Mouse (Mus musculus) midbrain, embryonic 10.5 days (tissue): ENCODE data around the gene Tanc1. TPM values are rescaled to one million over a fixed set of nuclear protein-coding genes. Genes with fewer than 3 reads are reported as not detected.

Experiments
- DNase-seq: peaks from one replicate; pipeline ENCODE4 v3.0.0-alpha.2; 2017; ENCODE audit warnings: low spot score
- H3K27ac ChIP-seq: fragments of 300-500 bp; sonication (generic); replicated peaks from 2 replicates; pipeline ENCODE4 v1.5.1; 2016; ENCODE audit warnings: mild to moderate bottlenecking
- H3K27me3 ChIP-seq: fragments of 300-500 bp; sonication (generic); 2 replicates; pipeline ENCODE4 v1.6.1; 2016; ENCODE audit warnings: low read depth, mild to moderate bottlenecking; ENCODE audit not compliant: poor library complexity, severe bottlenecking
- H3K36me3 ChIP-seq: fragments of 300-500 bp; sonication (generic); 2 replicates; pipeline ENCODE4 v1.6.1; 2016; ENCODE audit warnings: mild to moderate bottlenecking, moderate library complexity
- H3K4me1 ChIP-seq: fragments of 300-500 bp; sonication (generic); 2 replicates; pipeline ENCODE4 v1.6.1; 2016
- H3K4me3 ChIP-seq: fragments of 300-500 bp; sonication (generic); 2 replicates; pipeline ENCODE4 v1.5.1; 2016; ENCODE audit warnings: mild to moderate bottlenecking, moderate library complexity
- H3K9me3 ChIP-seq: fragments of 300-500 bp; sonication (generic); replicated peaks from 2 replicates; pipeline ENCODE4 v1.6.1; 2016; ENCODE audit warnings: mild to moderate bottlenecking
- WGBS: fragments of 180-500 bp; shearing (Covaris S2); methylation state at CpG from one replicate; pipeline ENCODE4 v1.1.7; 2016; 5-methylcytosine and 5-hydroxymethylcytosine counted together
- polyA plus RNA-seq: library from polyadenylated mRNA; unstranded; fragments of >200 nt; fragmentation: Nextera tagmentation; extraction: Ambion mirVana; gene quantifications from 2 replicates; pipeline ENCODE4 v1.2.1, GENCODE M21; 2016

The Tanc1 gene
- polyA plus RNA-seq, 1 experiment from 2014 or later: 11.9 TPM

GRCm38 (mm10) chr2:59768661-59769384 lies 157.0 kb downstream of the Tanc1 start:
- H3K27ac ChIP-seq: no peak overlapping the region
- H3K27me3 ChIP-seq: no peaks in the 10 kb centered on the region
- H3K4me3 ChIP-seq: no peak overlapping the region
- WGBS: 93% methylated on average over 13 of the region's 13 CpGs
- DNase-seq: no peak
- H3K9me3 ChIP-seq: no peaks in the 10 kb centered on the region
- no peaks in the 10 kb centered on the region for H3K36me3 ChIP-seq
- peaks cover 38% of the 10 kb centered on the region for H3K4me1 ChIP-seq

- Histone ChIP-seq H3K36me3 (no peaks in the 10 kb centered on the region), H3K4me1 (peaks cover 38% of the 10 kb centered on the region), H3K4me3 (no peak overlapping the region), H3K27ac (no peak overlapping the region), H3K27me3 (no peaks in the 10 kb centered on the region), H3K9me3 (no peaks in the 10 kb centered on the region)
- DNase-seq: no peak
- WGBS: 90% methylated on average over 3 of the region's 3 CpGs
Observed at GRCm38 (mm10) chr2:59769385-59769735, 157.5 kb downstream of the Tanc1 start.

GRCm38 (mm10) chr2:59771708-59772107 lies 159.9 kb downstream of the Tanc1 start:
- no peaks in the 10 kb centered on the region for H3K9me3 ChIP-seq
- H3K27me3 ChIP-seq: no peaks in the 10 kb centered on the region
- H3K36me3 ChIP-seq: no peaks in the 10 kb centered on the region
- 81% methylated on average over 8 of the region's 8 CpGs for WGBS
- no peak for DNase-seq
- peaks cover 41% of the 10 kb centered on the region for H3K4me1 ChIP-seq
- no peak overlapping the region for H3K4me3 ChIP-seq
- peak overlapping the region; percentile 46; the same call in 1 of the 2 replicates for H3K27ac ChIP-seq

GRCm38 (mm10) chr2:59772261-59772683 lies 160.4 kb downstream of the Tanc1 start:
- Histone ChIP-seq H3K4me1 (peaks cover 41% of the 10 kb centered on the region), H3K4me3 (no peak overlapping the region)

GRCm38 (mm10) chr2:59774374-59774773 lies 162.5 kb downstream of the Tanc1 start:
- Histone ChIP-seq H3K27me3 (no peaks in the 10 kb centered on the region), H3K36me3 (no peaks in the 10 kb centered on the region), H3K4me1 (peaks cover 40% of the 10 kb centered on the region), H3K27ac (no peak overlapping the region), H3K9me3 (no peaks in the 10 kb centered on the region), H3K4me3 (no peak overlapping the region)
- DNase-seq: no peak
- WGBS: 93% methylated on average over 6 of the region's 6 CpGs

More at GRCm38 (mm10) chr2:59772261-59772683, 160.4 kb downstream of the Tanc1 start:
- Histone ChIP-seq H3K9me3 (no peaks in the 10 kb centered on the region), H3K36me3 (no peaks in the 10 kb centered on the region), H3K27me3 (no peaks in the 10 kb centered on the region), H3K27ac (peak overlapping the region; percentile 7; the same call in 1 of the 2 replicates)
- peak; percentile 25 for DNase-seq
- WGBS: 51% methylated on average over 12 of the region's 12 CpGs

GRCm38 (mm10) chr2:59775148-59775547 lies 163.3 kb downstream of the Tanc1 start:
- no peaks in the 10 kb centered on the region for H3K9me3 ChIP-seq
- no peak overlapping the region for H3K27ac ChIP-seq
- peaks cover 40% of the 10 kb centered on the region for H3K4me1 ChIP-seq
- no peaks in the 10 kb centered on the region for H3K27me3 ChIP-seq
- no peak overlapping the region for H3K4me3 ChIP-seq
- H3K36me3 ChIP-seq: no peaks in the 10 kb centered on the region
- DNase-seq: no peak
- WGBS: 81% methylated on average over 5 of the region's 5 CpGs

- Histone ChIP-seq H3K4me3 (no peak overlapping the region), H3K27me3 (no peaks in the 10 kb centered on the region), H3K9me3 (no peaks in the 10 kb centered on the region), H3K36me3 (no peaks in the 10 kb centered on the region), H3K4me1 (peaks cover 37% of the 10 kb centered on the region), H3K27ac (no peak overlapping the region)
- 79% methylated on average over 6 of the region's 6 CpGs for WGBS
- no peak for DNase-seq
Observed at GRCm38 (mm10) chr2:59775820-59776219, 164.0 kb downstream of the Tanc1 start.

GRCm38 (mm10) chr2:59779355-59779754 lies 167.5 kb downstream of the Tanc1 start:
- Histone ChIP-seq H3K27me3 (no peaks in the 10 kb centered on the region), H3K9me3 (no peaks in the 10 kb centered on the region), H3K27ac (no peak overlapping the region), H3K4me3 (no peak overlapping the region), H3K36me3 (no peaks in the 10 kb centered on the region), H3K4me1 (peaks cover 20% of the 10 kb centered on the region)
- WGBS: 94% methylated on average over 10 of the region's 10 CpGs
- no peak for DNase-seq

GRCm38 (mm10) chr2:59780240-59780639 lies 168.4 kb downstream of the Tanc1 start:
- Histone ChIP-seq H3K27ac (no peak overlapping the region), H3K9me3 (no peaks in the 10 kb centered on the region), H3K4me3 (no peak overlapping the region), H3K36me3 (no peaks in the 10 kb centered on the region), H3K27me3 (no peaks in the 10 kb centered on the region), H3K4me1 (peaks cover 17% of the 10 kb centered on the region)
- no peak for DNase-seq
- WGBS: 88% methylated on average over 5 of the region's 5 CpGs

- Histone ChIP-seq H3K9me3 (no peaks in the 10 kb centered on the region), H3K36me3 (0 out of 2 replicates have a peak, but pooled peaks cover 2% of the 10 kb centered on the region), H3K27ac (no peak overlapping the region), H3K4me3 (no peak overlapping the region), H3K27me3 (no peaks in the 10 kb centered on the region), H3K4me1 (peaks cover 6% of the 10 kb centered on the region; the same call in 1 of the 2 replicates)
- DNase-seq: no peak
- 83% methylated on average over 12 of the region's 12 CpGs for WGBS
Observed at GRCm38 (mm10) chr2:59783055-59783831, 171.4 kb downstream of the Tanc1 start.

- Histone ChIP-seq H3K4me1 (peaks cover 13% of the 10 kb centered on the region; the same call in 1 of the 2 replicates), H3K27ac (no peak overlapping the region), H3K4me3 (no peak overlapping the region), H3K36me3 (0 out of 2 replicates have a peak, but pooled peaks cover 2% of the 10 kb centered on the region), H3K9me3 (no peaks in the 10 kb centered on the region), H3K27me3 (no peaks in the 10 kb centered on the region)
- WGBS: 92% methylated on average over 12 of the region's 12 CpGs
- DNase-seq: no peak
Observed at GRCm38 (mm10) chr2:59783832-59784627, 172.2 kb downstream of the Tanc1 start.

GRCm38 (mm10) chr2:59784628-59784883 lies 172.7 kb downstream of the Tanc1 start:
- Histone ChIP-seq H3K4me3 (no peak overlapping the region), H3K4me1 (peaks cover 14% of the 10 kb centered on the region; the same call in 1 of the 2 replicates), H3K9me3 (no peaks in the 10 kb centered on the region), H3K36me3 (0 out of 2 replicates have a peak, but pooled peaks cover 2% of the 10 kb centered on the region), H3K27me3 (no peaks in the 10 kb centered on the region), H3K27ac (no peak overlapping the region)
- 92% methylated on average over 6 of the region's 6 CpGs for WGBS
- no peak for DNase-seq
